Mouse (Mus musculus): Measurements from ENCODE around the gene Peli2. TPM values are rescaled to one million over a fixed set of nuclear protein-coding genes. Genes with fewer than 3 reads are reported as not detected.

The Peli2 gene
- polyA plus RNA-seq, 1 experiment from 2014 or later, result 11.7 TPM

- Histone ChIP-seq H3K9me3 (ENCODE audit: low read length) (no peaks in the 10 kb centered on the region), H3K27me3 (replicated peaks; ENCODE audit: insufficient read depth, low read length) (no peaks in the 10 kb centered on the region), H3K4me1 (ENCODE audit: insufficient read depth, low read depth, low read length) (no peaks in the 10 kb centered on the region; the same call in 1 of the 2 replicates), H3K27ac (ENCODE audit: low read length) (no peak overlapping the region), H3K4me3 (ENCODE audit: low read depth, low read length) (no peak overlapping the region), H3K4me2 (replicated peaks; ENCODE audit: low read depth, low read length) (no peak overlapping the region), H3K36me3 (ENCODE audit: insufficient read depth, low read length) (no peaks in the 10 kb centered on the region), H3K9ac (replicated peaks; ENCODE audit: low read depth) (no peak overlapping the region)
- TF ChIP-seq EP300 (IDR thresholded peaks at IDR 0.05) (no peak), CTCF (IDR thresholded peaks at IDR 0.05) (no peak)
- WGBS, result 77% methylated on average over 5 of the region's 5 CpGs
- DNase-seq (ENCODE audit: low spot score), result no peak
- no peak for ATAC-seq
Measured at GRCm38 (mm10) chr14:48153865-48154511, 33.4 kb downstream of the Peli2 start.

GRCm38 (mm10) chr14:48154641-48155040 lies 34.0 kb downstream of the Peli2 start:
- H3K36me3 ChIP-seq (ENCODE audit: insufficient read depth, low read length), result no peaks in the 10 kb centered on the region
- no peaks in the 10 kb centered on the region; the same call in 1 of the 2 replicates for H3K4me1 ChIP-seq (ENCODE audit: insufficient read depth, low read depth, low read length)
- H3K27me3 ChIP-seq (replicated peaks; ENCODE audit: insufficient read depth, low read length), result no peaks in the 10 kb centered on the region
- WGBS, result 88% methylated on average over 8 of the region's 8 CpGs
- H3K4me3 ChIP-seq (ENCODE audit: low read depth, low read length), result no peak overlapping the region
- ATAC-seq (no peak), DNase-seq (ENCODE audit: low spot score) (no peak)
- no peak overlapping the region for H3K27ac ChIP-seq (ENCODE audit: low read length)
- H3K9ac ChIP-seq (replicated peaks; ENCODE audit: low read depth), result 0 out of 2 replicates have a peak overlapping the region, but pooled peaks have one; percentile 8
- no peaks in the 10 kb centered on the region for H3K9me3 ChIP-seq (ENCODE audit: low read length)
- TF ChIP-seq EP300 (IDR thresholded peaks at IDR 0.05), result no peak
- no peak for TF ChIP-seq CTCF (IDR thresholded peaks at IDR 0.05)
- no peak overlapping the region for H3K4me2 ChIP-seq (replicated peaks; ENCODE audit: low read depth, low read length)

DNA sequence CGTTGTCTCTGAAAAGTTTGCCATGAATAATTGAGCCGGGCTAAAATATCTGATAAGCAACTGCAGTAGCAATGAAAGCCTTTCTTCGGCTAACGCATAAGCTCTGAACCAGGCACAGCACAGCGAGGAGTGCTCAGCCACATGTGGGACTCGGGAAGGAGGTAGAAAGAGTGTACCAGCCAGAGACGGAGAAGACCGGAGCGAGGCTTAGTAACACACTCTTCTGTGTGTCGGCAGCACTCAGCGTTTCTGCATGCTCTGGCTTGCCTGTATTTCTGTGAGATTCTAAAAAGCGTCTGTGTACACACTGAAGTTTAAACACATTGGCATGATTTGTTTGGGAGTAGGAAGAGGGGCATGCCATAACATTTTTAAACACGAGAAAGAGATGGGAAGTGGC lies 34.5 kb downstream of the Peli2 start:
- Histone ChIP-seq H3K9ac (replicated peaks; ENCODE audit: low read depth) (0 out of 2 replicates have a peak overlapping the region, but pooled peaks have one; percentile 8), H3K4me3 (ENCODE audit: low read depth, low read length) (no peak overlapping the region), H3K27ac (ENCODE audit: low read length) (no peak overlapping the region), H3K27me3 (replicated peaks; ENCODE audit: insufficient read depth, low read length) (no peaks in the 10 kb centered on the region), H3K4me1 (ENCODE audit: insufficient read depth, low read depth, low read length) (no peaks in the 10 kb centered on the region; the same call in 1 of the 2 replicates), H3K9me3 (ENCODE audit: low read length) (no peaks in the 10 kb centered on the region), H3K36me3 (ENCODE audit: insufficient read depth, low read length) (no peaks in the 10 kb centered on the region), H3K4me2 (replicated peaks; ENCODE audit: low read depth, low read length) (no peak overlapping the region)
- DNase-seq (ENCODE audit: low spot score) (no peak), ATAC-seq (no peak)
- no peak for TF ChIP-seq CTCF (IDR thresholded peaks at IDR 0.05)
- no peak for TF ChIP-seq EP300 (IDR thresholded peaks at IDR 0.05)
- 36% methylated on average over 13 of the region's 13 CpGs for WGBS

GRCm38 (mm10) chr14:48157085-48157484 lies 36.5 kb downstream of the Peli2 start:
- DNase-seq (ENCODE audit: low spot score) (no peak), ATAC-seq (no peak)
- Histone ChIP-seq H3K27me3 (replicated peaks; ENCODE audit: insufficient read depth, low read length) (no peaks in the 10 kb centered on the region), H3K4me3 (ENCODE audit: low read depth, low read length) (no peak overlapping the region), H3K4me1 (ENCODE audit: insufficient read depth, low read depth, low read length) (no peaks in the 10 kb centered on the region; the same call in 1 of the 2 replicates), H3K4me2 (replicated peaks; ENCODE audit: low read depth, low read length) (no peak overlapping the region), H3K9ac (replicated peaks; ENCODE audit: low read depth) (no peak overlapping the region), H3K36me3 (ENCODE audit: insufficient read depth, low read length) (no peaks in the 10 kb centered on the region), H3K9me3 (ENCODE audit: low read length) (no peaks in the 10 kb centered on the region), H3K27ac (ENCODE audit: low read length) (no peak overlapping the region)
- WGBS, result 85% methylated on average over 3 of the region's 3 CpGs
- TF ChIP-seq EP300 (IDR thresholded peaks at IDR 0.05) (no peak), CTCF (IDR thresholded peaks at IDR 0.05) (no peak)

GRCm38 (mm10) chr14:48157835-48158234 lies 37.2 kb downstream of the Peli2 start:
- Histone ChIP-seq H3K36me3 (ENCODE audit: insufficient read depth, low read length) (no peaks in the 10 kb centered on the region), H3K4me3 (ENCODE audit: low read depth, low read length) (no peak overlapping the region), H3K4me1 (ENCODE audit: insufficient read depth, low read depth, low read length) (no peaks in the 10 kb centered on the region; the same call in 1 of the 2 replicates), H3K4me2 (replicated peaks; ENCODE audit: low read depth, low read length) (no peak overlapping the region), H3K9ac (replicated peaks; ENCODE audit: low read depth) (no peak overlapping the region), H3K27ac (ENCODE audit: low read length) (no peak overlapping the region), H3K27me3 (replicated peaks; ENCODE audit: insufficient read depth, low read length) (no peaks in the 10 kb centered on the region), H3K9me3 (ENCODE audit: low read length) (no peaks in the 10 kb centered on the region)
- whole genome bisulfite sequencing, result 63% methylated on average over 8 of the region's 8 CpGs
- DNase-seq (ENCODE audit: low spot score), result no peak
- TF ChIP-seq EP300 (IDR thresholded peaks at IDR 0.05) (no peak), CTCF (IDR thresholded peaks at IDR 0.05) (no peak)
- ATAC-seq, result no peak

GRCm38 (mm10) chr14:48159401-48159800 lies 38.8 kb downstream of the Peli2 start:
- Histone ChIP-seq H3K4me1 (ENCODE audit: insufficient read depth, low read depth, low read length) (no peaks in the 10 kb centered on the region; the same call in 1 of the 2 replicates), H3K9me3 (ENCODE audit: low read length) (no peaks in the 10 kb centered on the region), H3K4me2 (replicated peaks; ENCODE audit: low read depth, low read length) (no peak overlapping the region), H3K27ac (ENCODE audit: low read length) (no peak overlapping the region), H3K9ac (replicated peaks; ENCODE audit: low read depth) (no peak overlapping the region), H3K36me3 (ENCODE audit: insufficient read depth, low read length) (no peaks in the 10 kb centered on the region), H3K27me3 (replicated peaks; ENCODE audit: insufficient read depth, low read length) (no peaks in the 10 kb centered on the region), H3K4me3 (ENCODE audit: low read depth, low read length) (no peak overlapping the region)
- DNase-seq (ENCODE audit: low spot score), result no peak
- no peak for ATAC-seq
- WGBS, result 56% methylated on average over 3 of the region's 3 CpGs
- TF ChIP-seq CTCF (IDR thresholded peaks at IDR 0.05) (no peak), EP300 (IDR thresholded peaks at IDR 0.05) (no peak)
